Mouse (Mus musculus): ENCODE data around the gene Klk1b1.

- TF ChIP-seq EP300 (IDR thresholded peaks at IDR 0.05; ENCODE audit: low read depth) = no peak
- no peak for TF ChIP-seq CTCF (IDR thresholded peaks at IDR 0.05; ENCODE audit: low read depth)
Measured at GRCm38 (mm10) chr7:43952703-43953102, 13.8 kb upstream of the Klk1b1 start.
